Mouse (Mus musculus) urinary bladder, adult 18-20 months (tissue): ENCODE data around the gene Pigc.

ENCODE experiments used
- DNase-seq, 2 experiments: peaks; one replicate each; pipeline ENCODE4 v3.0.0; 2022; ENCODE audit warnings: low spot score in 2 of 2, mixed read lengths in 2 of 2

Gene Pigc

GRCm38 (mm10) chr1:162008208-162008607 is 39.2 kb downstream of the Pigc start:
- DNase-seq = no peak

GRCm38 (mm10) chr1:162008631-162009067 is 39.7 kb downstream of the Pigc start:
- DNase-seq = no peak

DNA sequence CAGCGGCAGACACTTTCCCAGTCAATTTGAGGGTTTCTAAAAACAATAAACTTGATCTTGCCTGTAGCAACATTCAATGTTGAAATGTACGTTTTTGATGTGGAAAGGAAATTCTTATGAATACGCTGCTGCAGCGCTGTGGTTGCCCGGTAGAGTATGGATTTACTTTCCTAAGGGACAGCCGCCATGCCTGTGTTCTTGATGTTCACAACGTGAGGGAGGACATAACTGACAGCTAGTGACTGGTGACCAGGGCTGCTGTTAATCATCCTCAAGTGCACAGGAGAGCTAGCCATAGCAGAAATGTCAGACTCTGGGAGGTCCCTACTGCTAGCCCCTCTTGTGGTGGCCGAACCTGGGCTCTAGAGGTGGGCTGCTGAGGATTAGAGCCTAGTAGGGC is 40.1 kb downstream of the Pigc start:
- DNase-seq = no peak

GRCm38 (mm10) chr1:162011523-162012245 is 42.7 kb downstream of the Pigc start:
- no peak for DNase-seq

DNA sequence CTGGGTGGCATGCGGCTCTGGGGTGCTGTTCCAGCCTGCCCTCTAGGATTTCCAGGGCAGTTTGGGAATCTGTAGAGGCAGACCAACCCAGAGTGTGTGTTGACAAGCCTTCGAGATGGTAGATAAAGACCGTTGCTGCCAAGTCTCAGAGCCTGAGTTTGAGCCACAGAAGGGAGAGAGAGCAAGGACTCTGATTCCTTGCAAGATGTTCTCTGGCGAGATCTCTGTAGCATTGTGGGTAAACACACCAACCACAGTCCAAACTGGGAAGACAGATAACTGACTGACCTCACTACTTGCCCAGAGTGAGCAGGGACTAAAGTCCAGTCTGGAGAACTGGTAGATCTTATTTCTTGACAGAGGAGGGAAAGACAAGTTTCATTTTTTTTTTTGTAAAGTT is 44.6 kb downstream of the Pigc start:
- no peak for DNase-seq

GRCm38 (mm10) chr1:162015247-162015862 is 46.4 kb downstream of the Pigc start:
- no peak for DNase-seq

GRCm38 (mm10) chr1:162016982-162017381 is 48.0 kb downstream of the Pigc start:
- DNase-seq = no peak

DNA sequence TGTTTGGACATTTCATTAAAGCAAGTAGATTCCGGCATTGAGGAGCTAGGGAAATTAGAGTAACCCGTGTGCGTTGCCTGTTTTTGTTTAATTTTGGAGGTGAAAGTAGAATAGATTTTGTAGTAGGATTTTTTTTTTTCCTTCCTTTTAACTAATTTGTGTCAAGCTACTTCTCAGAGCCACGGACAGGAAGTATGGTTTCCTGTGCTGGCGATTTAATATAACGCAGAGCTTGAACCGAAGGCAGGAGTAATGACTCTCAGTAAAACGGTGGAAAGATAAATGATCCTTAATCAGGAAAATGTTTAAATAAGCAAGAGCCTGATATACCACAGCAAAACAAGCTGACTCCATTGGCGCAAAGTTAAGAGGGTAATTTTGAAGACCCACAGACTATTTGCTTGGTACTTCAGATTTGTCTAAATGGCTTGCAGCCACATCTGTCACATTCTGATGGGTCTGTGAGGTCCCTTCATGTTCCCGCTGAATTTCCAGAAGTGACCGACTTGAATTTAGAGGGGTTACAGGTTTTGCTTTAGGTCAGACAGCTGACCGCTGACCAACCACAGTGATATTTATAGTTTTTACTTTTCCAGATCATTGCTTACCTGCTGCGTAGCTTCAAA is 49.1 kb downstream of the Pigc start:
- no peak for DNase-seq

DNA sequence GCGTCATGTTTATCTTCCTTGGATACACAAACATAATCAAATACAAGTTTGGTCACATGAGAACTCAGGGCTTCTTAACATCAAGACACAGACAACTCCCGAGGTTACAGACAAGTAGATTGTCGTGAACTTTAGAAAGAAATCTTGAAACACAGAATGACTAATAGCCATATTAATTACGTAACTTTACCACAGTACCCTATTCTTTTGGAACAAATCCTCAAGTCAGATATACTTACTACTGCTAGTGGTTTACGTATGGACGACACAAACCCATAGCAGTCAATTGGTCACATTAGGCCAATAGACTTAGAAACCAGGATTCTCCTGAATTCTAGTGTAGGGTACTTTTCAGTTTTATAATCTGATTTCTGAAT is 49.6 kb downstream of the Pigc start:
- DNase-seq = no peak

DNA sequence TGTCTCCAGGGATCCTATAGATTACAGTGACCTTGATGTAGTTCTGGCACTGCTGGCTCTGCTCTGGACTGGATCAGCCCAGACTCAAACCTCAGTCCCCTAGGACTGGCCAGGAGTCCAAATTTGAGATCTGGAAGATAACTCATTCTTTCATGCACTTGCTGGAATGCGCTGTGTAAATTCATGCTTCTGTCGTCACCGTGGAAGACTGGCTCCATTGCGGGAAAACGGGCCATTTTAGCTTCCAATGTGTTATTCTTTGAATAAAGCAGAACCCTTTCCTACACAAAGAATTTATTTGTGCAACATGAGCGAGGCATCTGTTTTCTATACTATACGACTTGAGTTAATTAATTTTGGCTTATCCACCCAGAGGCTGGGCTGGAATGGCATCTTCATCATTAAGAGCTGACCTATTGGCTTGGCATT is 51.3 kb downstream of the Pigc start:
- DNase-seq = no peak

DNA sequence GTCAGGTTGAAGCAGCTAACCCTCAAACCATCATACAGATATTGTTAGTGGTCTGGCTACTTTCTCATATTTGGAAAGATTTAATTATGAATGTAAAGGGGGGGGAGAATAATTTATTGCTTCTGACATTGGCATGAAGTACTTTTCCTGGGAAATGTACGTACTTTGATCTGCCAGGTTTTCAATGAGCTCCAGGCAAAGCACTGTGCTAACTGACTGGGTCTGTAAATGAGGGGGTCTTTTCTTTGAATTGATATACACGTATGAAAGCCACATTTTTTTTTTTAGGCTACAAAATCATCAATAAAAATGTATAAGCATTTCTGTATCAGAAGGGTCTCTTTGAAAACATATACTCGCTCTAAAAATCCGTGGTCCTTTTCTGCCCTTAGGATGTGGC is 51.8 kb downstream of the Pigc start:
- no peak for DNase-seq
